Mouse (Mus musculus): Measurements from ENCODE around the gene Klra3. TPM values are rescaled to one million over a fixed set of nuclear protein-coding genes. Genes with fewer than 3 reads are reported as not detected.

Klra3 gene
- polyA plus RNA-seq, 1 experiment from 2014 or later = not detected

Other genes starting within 250 kb of the Klra3 start
- not detected in 2 replicates for gene Klra8, start 207.7 kb downstream of the Klra3 start, polyA plus RNA-seq (2015; fragmentation: Nextera tagmentation; extraction: Ambion mirVana)
- gene Klra9, start 144.5 kb downstream of the Klra3 start, polyA plus RNA-seq (2015; fragmentation: Nextera tagmentation; extraction: Ambion mirVana) = not detected in 2 replicates
- not detected in 2 replicates for gene Klra7, start 104.3 kb downstream of the Klra3 start, polyA plus RNA-seq (2015; fragmentation: Nextera tagmentation; extraction: Ambion mirVana)
- not detected in 2 replicates for gene Klra10, start 55.6 kb downstream of the Klra3 start, polyA plus RNA-seq (2015; fragmentation: Nextera tagmentation; extraction: Ambion mirVana)
- not detected in 2 replicates for gene Klra1, start 49.3 kb upstream of the Klra3 start, polyA plus RNA-seq (2015; fragmentation: Nextera tagmentation; extraction: Ambion mirVana)

All from kidney, postnatal 0 days (tissue).